ENCODE assay signal across 8 mouse cellular contexts in the genomic region with DNA sequence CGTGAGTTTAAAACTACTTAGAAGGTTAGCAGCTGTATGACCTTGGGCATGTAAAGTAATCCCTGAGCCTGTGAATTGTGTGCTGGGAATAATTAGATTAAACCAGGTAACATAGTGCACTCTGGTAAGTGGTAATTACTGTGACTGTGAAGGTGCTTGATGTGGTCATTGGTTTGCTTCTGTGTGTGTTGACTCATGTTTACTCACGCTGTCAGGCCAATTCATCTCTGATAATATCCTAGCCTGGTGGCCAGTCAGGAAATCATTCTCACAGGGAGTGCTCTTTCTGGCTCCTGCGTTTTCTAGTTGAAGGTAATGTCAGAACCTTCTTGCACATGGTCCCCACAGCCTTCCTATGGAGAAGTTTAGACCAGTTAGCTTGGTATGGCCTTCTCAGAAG. TPM values are rescaled to one million over a fixed set of nuclear protein-coding genes. Genes with fewer than 3 reads are reported as not detected.
DNase-seq lines count a peak whose midpoint lies in the region; ATAC-seq and TF ChIP-seq lines count a peak whose summit lies in the region.

No protein-coding gene starts in this region.

- H3K36me3 ChIP-seq in heart, embryonic 12.5 days = peaks cover 15% of the 10 kb centered on the region
- H3K36me3 ChIP-seq in ES-Bruce4 (ENCODE audit: control insufficient read depth, insufficient read depth, low read length, poor library complexity, severe bottlenecking) = peaks cover 16% of the 10 kb centered on the region
- no peaks in the 10 kb centered on the region; the same call in 1 of the 2 replicates for H3K36me3 ChIP-seq in forebrain, embryonic 11.5 days (ENCODE audit: control insufficient read depth, insufficient read depth, low read length)
- H3K36me3 ChIP-seq in liver, embryonic 14.5 days (replicated peaks; ENCODE audit: control insufficient read depth, insufficient read depth, low read depth) = peaks cover 14% of the 10 kb centered on the region

- 22% methylated on average over 3 of the region's 3 CpGs for WGBS in heart, embryonic 12.5 days
- 35% methylated on average over 3 of the region's 3 CpGs for WGBS in forebrain, embryonic 11.5 days
- WGBS in liver, embryonic 14.5 days (ENCODE audit: insufficient replicate concordance) = 7% methylated on average over 3 of the region's 3 CpGs

- peaks cover 15% of the 10 kb centered on the region for H3K4me1 ChIP-seq in heart, embryonic 12.5 days (replicated peaks)
- H3K4me1 ChIP-seq in ES-Bruce4 (ENCODE audit: control insufficient read depth, insufficient read depth, low read length) = peaks cover 1% of the 10 kb centered on the region
- H3K4me1 ChIP-seq in forebrain, embryonic 11.5 days (replicated peaks; ENCODE audit: control insufficient read depth, insufficient read depth, low read length) = peaks cover 3% of the 10 kb centered on the region
- peaks cover 10 to 15% of the 10 kb centered on the region in 2 experiments for H3K4me1 ChIP-seq in liver, embryonic 14.5 days (replicated peaks; ENCODE audit: control insufficient read depth in 2 of 2, insufficient read depth in 2 of 2, low read length in 1 of 2)

- no peak for TF ChIP-seq CTCF in ES-Bruce4 (IDR thresholded peaks at IDR 0.05; ENCODE audit: low read depth, low read length)
- TF ChIP-seq CTCF in liver, embryonic 14.5 days (IDR thresholded peaks at IDR 0.05; ENCODE audit: low read depth) = no peak; the same call in 1 of the 2 replicates

- peak overlapping the region; percentile 99 for H3K4me3 ChIP-seq in heart, embryonic 12.5 days
- H3K4me3 ChIP-seq in ES-Bruce4 (ENCODE audit: low read depth, low read length) = peak overlapping the region; percentile 99
- peak overlapping the region; percentile 90 for H3K4me3 ChIP-seq in forebrain, embryonic 11.5 days (ENCODE audit: low read depth, low read length)
- peak overlapping the region; percentile 95 to 97 for H3K4me3 ChIP-seq in liver, embryonic 14.5 days (ENCODE audit: insufficient read depth in 1 of 2, low read depth in 2 of 2, low read length in 2 of 2)

- no peak overlapping the region for H3K27ac ChIP-seq in heart, embryonic 12.5 days (ENCODE audit: poor library complexity, severe bottlenecking)
- no peak overlapping the region for H3K27ac ChIP-seq in ES-Bruce4 (ENCODE audit: insufficient read depth, low read length)
- H3K27ac ChIP-seq in forebrain, embryonic 11.5 days (ENCODE audit: low read depth, low read length) = no peak overlapping the region
- peak overlapping the region; percentile 18; the same call in 1 of the 2 replicates for H3K27ac ChIP-seq in liver, embryonic 14.5 days

- no peaks in the 10 kb centered on the region for H3K9me3 ChIP-seq in heart, embryonic 12.5 days (replicated peaks)
- no peaks in the 10 kb centered on the region for H3K9me3 ChIP-seq in ES-Bruce4 (replicated peaks; ENCODE audit: control insufficient read depth, insufficient read depth, low read length, poor library complexity, severe bottlenecking)
- H3K9me3 ChIP-seq in forebrain, embryonic 11.5 days (ENCODE audit: control insufficient read depth, low read length) = no peaks in the 10 kb centered on the region
- no peaks in the 10 kb centered on the region for H3K9me3 ChIP-seq in liver, embryonic 14.5 days (ENCODE audit: control insufficient read depth, low read length)

- peak overlapping the region; percentile 99 for H3K9ac ChIP-seq in heart, embryonic 12.5 days
- peak overlapping the region; percentile 100 for H3K9ac ChIP-seq in ES-Bruce4 (ENCODE audit: low read depth, poor library complexity, severe bottlenecking)
- peak overlapping the region; percentile 86 for H3K9ac ChIP-seq in forebrain, embryonic 11.5 days (ENCODE audit: low read length)
- H3K9ac ChIP-seq in liver, embryonic 14.5 days (replicated peaks) = peak overlapping the region; percentile 93

- H3K4me2 ChIP-seq in heart, embryonic 12.5 days = peak overlapping the region; percentile 74
- peak overlapping the region; percentile 70 for H3K4me2 ChIP-seq in forebrain, embryonic 11.5 days (ENCODE audit: low read depth, low read length, severe bottlenecking)
- H3K4me2 ChIP-seq in liver, embryonic 14.5 days (ENCODE audit: low read depth) = peak overlapping the region; percentile 73

- intact Hi-C loops in heart, postnatal 10 days (cut with DNase I) = no loop called here

- no peak for TF ChIP-seq POLR2A in ES-Bruce4 (IDR thresholded peaks at IDR 0.05; ENCODE audit: insufficient read depth, low read length)

- no peak for ATAC-seq in heart, embryonic 12.5 days (ENCODE audit: insufficient number of reproducible peaks, low FRiP score)
- no peak for ATAC-seq in forebrain, embryonic 11.5 days (replicated peaks; ENCODE audit: low FRiP score)
- no peak for ATAC-seq in liver, embryonic 14.5 days (ENCODE audit: insufficient read depth)

- H3K27me3 ChIP-seq in heart, embryonic 12.5 days (replicated peaks) = no peaks in the 10 kb centered on the region
- H3K27me3 ChIP-seq in ES-Bruce4 (ENCODE audit: control insufficient read depth, insufficient read depth, low read length, poor library complexity, severe bottlenecking) = no peaks in the 10 kb centered on the region
- no peaks in the 10 kb centered on the region for H3K27me3 ChIP-seq in forebrain, embryonic 11.5 days (ENCODE audit: control insufficient read depth, insufficient read depth, low read length)
- no peaks in the 10 kb centered on the region for H3K27me3 ChIP-seq in liver, embryonic 14.5 days (ENCODE audit: control insufficient read depth, insufficient read depth, low read length)

- no peak for TF ChIP-seq EP300 in ES-Bruce4 (IDR thresholded peaks at IDR 0.05; ENCODE audit: insufficient read depth, low read depth, low read length)
- no peak for TF ChIP-seq EP300 in liver, embryonic 14.5 days (IDR thresholded peaks at IDR 0.05; ENCODE audit: low read depth)

- DNase-seq in heart, postnatal 10 days = no peak
- DNase-seq in forebrain, embryonic 11.5 days (ENCODE audit: low spot score) = no peak
- DNase-seq in liver, embryonic 14.5 days (ENCODE audit: low read depth in 3 of 3, low spot score in 3 of 3) = peak in 1 of 3 experiments; percentile 18
- no peak for DNase-seq in urinary bladder, postnatal 14 days (ENCODE audit: low spot score)
- no peak for DNase-seq in right cerebral cortex, postnatal 14 days
- no peak for DNase-seq in gastrocnemius, adult 18-20 months (ENCODE audit: low spot score)

RNA-seq across cellular contexts. Expression of a gene that starts 1.3 kb away (rescaled TPM):
- polyA plus RNA-seq in heart, embryonic 12.5 days (2016; fragmentation: Nextera tagmentation; extraction: Ambion mirVana) = 49.3 and 50.5 TPM in 2 replicates
- total RNA-seq in heart, postnatal 10 days (2021) = 10 to 100 TPM; 41.7 to 55.2 TPM
- polyA plus RNA-seq in ES-Bruce4 (2011; ENCODE audit: insufficient read depth, insufficient read length, low read depth, missing spikeins) = 70.8 and 71.2 TPM in 2 replicates
- polyA plus RNA-seq in forebrain, embryonic 11.5 days (2014; fragmentation: Nextera tagmentation; extraction: Ambion mirVana) = 46.3 and 46.6 TPM in 2 replicates
- 13.9 and 18.2 TPM in 2 replicates for polyA plus RNA-seq in liver, embryonic 14.5 days (2012; rRNA removed)
- polyA plus RNA-seq in liver, embryonic 14.5 days (2014; fragmentation: Nextera tagmentation; extraction: Ambion mirVana) = 10.0 and 16.5 TPM in 2 replicates
- total RNA-seq in gastrocnemius, adult 18-20 months (2021) = 10 to 100 TPM; 19.7 to 26.2 TPM
